Mouse (Mus musculus): ENCODE measurements around the gene Nedd9. TPM values are rescaled to one million over a fixed set of nuclear protein-coding genes. Genes with fewer than 3 reads are reported as not detected.

Gene Nedd9
- total and polyA plus RNA-seq, 3 experiments = 0.15 to 0.25 TPM; not detected in 1

- Histone ChIP-seq H3K27ac (ENCODE audit: control insufficient read depth, low read depth, low read length) (no peak overlapping the region), H3K79me2 (ENCODE audit: control insufficient read depth, insufficient read depth, low read length, poor library complexity) (no peaks in the 10 kb centered on the region), H3K9ac (ENCODE audit: control insufficient read depth, low read depth, low read length, poor library complexity, severe bottlenecking) (no peak overlapping the region), H3K36me3 (ENCODE audit: control insufficient read depth in 1 of 2, insufficient read depth in 2 of 2, low read length in 2 of 2) (peaks cover 0 to 4% of the 10 kb centered on the region in 2 experiments; a peak in 1 of 4 replicates), H3K9me3 (replicated peaks; ENCODE audit: insufficient read depth, low read length) (no peaks in the 10 kb centered on the region), H3K4me3 (ENCODE audit: control insufficient read depth in 1 of 2, insufficient read depth in 1 of 2, low read depth in 2 of 2, low read length in 2 of 2) (no peak overlapping the region), H3K27me3 (ENCODE audit: control insufficient read depth in 1 of 2, insufficient read depth in 2 of 2, low read length in 2 of 2) (peaks cover 0 to 1% of the 10 kb centered on the region in 2 experiments; a peak in 2 of 4 replicates), H3K4me1 (ENCODE audit: control insufficient read depth in 1 of 2, insufficient read depth in 2 of 2, low read length in 2 of 2) (no peaks in the 10 kb centered on the region)
- TF ChIP-seq TCF12 (IDR thresholded peaks at IDR 0.05; ENCODE audit: low read depth, low read length) (no peak), ZNF384 (IDR thresholded peaks at IDR 0.05; ENCODE audit: low read depth, low read length) (no peak), POLR2AphosphoS2 (IDR thresholded peaks at IDR 0.05; ENCODE audit: low read length) (no peak), RAD21 (IDR thresholded peaks at IDR 0.05; ENCODE audit: low read depth, low read length) (no peak), JUND (IDR thresholded peaks at IDR 0.05; ENCODE audit: low read depth, low read length) (no peak), KAT2A (conservative IDR thresholded peaks at IDR 0.05; ENCODE audit: low read depth, low read length) (no peak), UBTF (IDR thresholded peaks at IDR 0.05; ENCODE audit: borderline replicate concordance, insufficient read depth, low read depth, low read length) (no peak), MAFK (IDR thresholded peaks at IDR 0.05; ENCODE audit: borderline replicate concordance, low read depth, low read length) (no peak), ETS1 (IDR thresholded peaks at IDR 0.05; ENCODE audit: low read depth, low read length) (no peak), BHLHE40 (IDR thresholded peaks at IDR 0.05; ENCODE audit: borderline replicate concordance, low read depth, low read length) (no peak), MAX (IDR thresholded peaks at IDR 0.05; ENCODE audit: low read length) (no peak), SIN3A (IDR thresholded peaks at IDR 0.05; ENCODE audit: low read length) (no peak), NRF1 (IDR thresholded peaks at IDR 0.05; ENCODE audit: insufficient read depth, low read depth, low read length, poor library complexity, severe bottlenecking) (no peak)
- no peak for DNase-seq (ENCODE audit: low read depth, low spot score)
Observed at GRCm38 (mm10) chr13:41362909-41363308, 124.3 kb downstream of the Nedd9 start.

- no peak overlapping the region for H3K9ac ChIP-seq (ENCODE audit: control insufficient read depth, low read depth, low read length, poor library complexity, severe bottlenecking)
- TF ChIP-seq GATA1 (IDR thresholded peaks at IDR 0.05; ENCODE audit: low read depth, low read length) = no peak
- TF ChIP-seq USF1 (IDR thresholded peaks at IDR 0.05; ENCODE audit: low read depth, low read length) = no peak
- no peak for TF ChIP-seq UBTF (IDR thresholded peaks at IDR 0.05; ENCODE audit: borderline replicate concordance, insufficient read depth, low read depth, low read length)
- no peak for TF ChIP-seq CHD2 (IDR thresholded peaks at IDR 0.05; ENCODE audit: low read length)
- TF ChIP-seq EP300 (IDR thresholded peaks at IDR 0.05; ENCODE audit: low read depth in 1 of 2, low read length in 2 of 2) = no peak
- no peaks in the 10 kb centered on the region for H3K4me1 ChIP-seq (ENCODE audit: control insufficient read depth in 1 of 2, insufficient read depth in 2 of 2, low read length in 2 of 2)
- peaks cover 0 to 1% of the 10 kb centered on the region in 2 experiments; a peak in 2 of 4 replicates for H3K27me3 ChIP-seq (ENCODE audit: control insufficient read depth in 1 of 2, insufficient read depth in 2 of 2, low read length in 2 of 2)
- H3K4me3 ChIP-seq (ENCODE audit: control insufficient read depth in 1 of 2, insufficient read depth in 1 of 2, low read depth in 2 of 2, low read length in 2 of 2) = no peak overlapping the region
- no peak for DNase-seq (ENCODE audit: low read depth, low spot score)
- H3K9me3 ChIP-seq (replicated peaks; ENCODE audit: insufficient read depth, low read length) = no peaks in the 10 kb centered on the region
- H3K27ac ChIP-seq (ENCODE audit: control insufficient read depth, low read depth, low read length) = no peak overlapping the region
- H3K36me3 ChIP-seq (ENCODE audit: control insufficient read depth in 1 of 2, insufficient read depth in 2 of 2, low read length in 2 of 2) = peaks cover 0 to 4% of the 10 kb centered on the region in 2 experiments; a peak in 1 of 4 replicates
- H3K79me2 ChIP-seq (ENCODE audit: control insufficient read depth, insufficient read depth, low read length, poor library complexity) = no peaks in the 10 kb centered on the region
Observed at GRCm38 (mm10) chr13:41360272-41360815, 126.8 kb downstream of the Nedd9 start.
